In genomic region chr5:119389384-119389783, GRCm38 (mm10) we compare ENCODE assay signal across 14 mouse cellular contexts.
A peak's percentile ranks its signal among the peaks of the same experiment; 100 is the strongest.
DNase-seq lines count a peak whose midpoint lies in the region; ATAC-seq and TF ChIP-seq lines count a peak whose summit lies in the region.
"Had no signal": no experiment of that assay in that cellular context is flagged by ENCODE, and none has a peak within 500 bp of the region (broad histone marks: within the 10 kb centered on the region; RNA-seq: fewer than 3 reads in every experiment).

No protein-coding gene starts in this region.

- no peak overlapping the region for H3K9ac ChIP-seq in forebrain, postnatal 0 days
- H3K9ac ChIP-seq in forebrain, embryonic 11.5 days (ENCODE audit: low read length), result no peak overlapping the region
- no peak overlapping the region for H3K9ac ChIP-seq in lung, embryonic 16.5 days (ENCODE audit: low read length)
- H3K9ac ChIP-seq in stomach, postnatal 0 days (ENCODE audit: low read length), result no peak overlapping the region
- no peak overlapping the region for H3K9ac ChIP-seq in liver, embryonic 11.5 days (ENCODE audit: low read depth, low read length)
- H3K9ac ChIP-seq: neural tube, embryonic 13.5 days had no signal

- no peak for TF ChIP-seq CTCF in forebrain, postnatal 0 days (IDR thresholded peaks at IDR 0.05; ENCODE audit: low read depth)
- TF ChIP-seq CTCF in stomach, postnatal 0 days (IDR thresholded peaks at IDR 0.05; ENCODE audit: low read depth), result no peak

- no peaks in the 10 kb centered on the region for H3K4me1 ChIP-seq in forebrain, postnatal 0 days (ENCODE audit: insufficient read depth)
- no peaks in the 10 kb centered on the region for H3K4me1 ChIP-seq in forebrain, embryonic 11.5 days (replicated peaks; ENCODE audit: control insufficient read depth, insufficient read depth, low read length)
- peaks cover 21% of the 10 kb centered on the region; the same call in 1 of the 2 replicates for H3K4me1 ChIP-seq in lung, embryonic 16.5 days (replicated peaks; ENCODE audit: control insufficient read depth, insufficient read depth, low read length)
- H3K4me1 ChIP-seq in stomach, postnatal 0 days (replicated peaks; ENCODE audit: control insufficient read depth, insufficient read depth), result no peaks in the 10 kb centered on the region
- H3K4me1 ChIP-seq in liver, embryonic 11.5 days (replicated peaks; ENCODE audit: control insufficient read depth, insufficient read depth, low read length), result no peaks in the 10 kb centered on the region
- H3K4me1 ChIP-seq: heart, embryonic 10.5 days; megakaryocyte, embryonic 14.5 days; neural tube, embryonic 13.5 days had no signal

- no peaks in the 10 kb centered on the region for H3K9me3 ChIP-seq in forebrain, postnatal 0 days (ENCODE audit: low read length)
- H3K9me3 ChIP-seq in forebrain, embryonic 11.5 days (ENCODE audit: control insufficient read depth, low read length), result no peaks in the 10 kb centered on the region
- H3K9me3 ChIP-seq in lung, embryonic 16.5 days (ENCODE audit: control insufficient read depth, low read length), result no peaks in the 10 kb centered on the region
- H3K9me3 ChIP-seq in stomach, postnatal 0 days (ENCODE audit: control insufficient read depth, low read length), result no peaks in the 10 kb centered on the region
- no peaks in the 10 kb centered on the region for H3K9me3 ChIP-seq in liver, embryonic 11.5 days (ENCODE audit: control insufficient read depth, low read length)
- H3K9me3 ChIP-seq: heart, embryonic 10.5 days; neural tube, embryonic 13.5 days had no signal

- no peak for ATAC-seq in forebrain, postnatal 0 days
- ATAC-seq in forebrain, embryonic 11.5 days (replicated peaks; ENCODE audit: low FRiP score), result no peak
- 0 out of 2 replicates have a peak, but pooled peaks have one; percentile 9 for ATAC-seq in lung, embryonic 16.5 days (ENCODE audit: low read depth)
- no peak for ATAC-seq in stomach, postnatal 0 days (ENCODE audit: low FRiP score, low TSS enrichment)
- no peak for ATAC-seq in liver, embryonic 11.5 days (replicated peaks; ENCODE audit: low FRiP score)
- ATAC-seq: hindbrain, embryonic 16.5 days had no signal

- peak; percentile 37 for DNase-seq in adrenal gland, adult 2 months
- no peak for DNase-seq in adrenal gland, postnatal 4 days (ENCODE audit: low spot score in 2 of 2)
- DNase-seq in forebrain, postnatal 0 days, result peak; percentile 4
- no peak for DNase-seq in forebrain, embryonic 11.5 days (ENCODE audit: low spot score)
- DNase-seq in lung, postnatal 36 days, result no peak
- DNase-seq in stomach, postnatal 0 days (ENCODE audit: low spot score), result no peak
- DNase-seq in liver, embryonic 11.5 days (ENCODE audit: low spot score), result no peak
- DNase-seq: adrenal gland, postnatal 25 days had no signal

- no peak overlapping the region for H3K4me2 ChIP-seq in forebrain, postnatal 0 days (ENCODE audit: low read depth)
- H3K4me2 ChIP-seq in forebrain, embryonic 11.5 days (ENCODE audit: low read depth, low read length, severe bottlenecking), result no peak overlapping the region
- H3K4me2 ChIP-seq in lung, embryonic 16.5 days (ENCODE audit: low read depth, low read length), result no peak overlapping the region
- H3K4me2 ChIP-seq in stomach, postnatal 0 days (replicated peaks; ENCODE audit: low read depth), result no peak overlapping the region
- H3K4me2 ChIP-seq in liver, embryonic 11.5 days, result no peak overlapping the region
- H3K4me2 ChIP-seq: neural tube, embryonic 13.5 days had no signal

- no peak overlapping the region for H3K4me3 ChIP-seq in forebrain, postnatal 0 days (ENCODE audit: low read depth, low read length)
- no peak overlapping the region for H3K4me3 ChIP-seq in forebrain, embryonic 11.5 days (ENCODE audit: low read depth, low read length)
- no peak overlapping the region for H3K4me3 ChIP-seq in lung, embryonic 16.5 days (ENCODE audit: low read length)
- no peak overlapping the region for H3K4me3 ChIP-seq in stomach, postnatal 0 days (ENCODE audit: low read depth, low read length)
- no peak overlapping the region for H3K4me3 ChIP-seq in liver, embryonic 11.5 days (ENCODE audit: low read depth, low read length)
- H3K4me3 ChIP-seq: erythroblast, embryonic 14.5 days; heart, embryonic 10.5 days; megakaryocyte, embryonic 14.5 days; neural tube, embryonic 13.5 days had no signal

- H3K36me3 ChIP-seq in forebrain, postnatal 0 days (ENCODE audit: insufficient read depth), result no peaks in the 10 kb centered on the region
- no peaks in the 10 kb centered on the region for H3K36me3 ChIP-seq in forebrain, embryonic 11.5 days (ENCODE audit: control insufficient read depth, insufficient read depth, low read length)
- H3K36me3 ChIP-seq in lung, embryonic 16.5 days (ENCODE audit: control insufficient read depth, insufficient read depth, low read length), result no peaks in the 10 kb centered on the region
- H3K36me3 ChIP-seq in stomach, postnatal 0 days (ENCODE audit: control insufficient read depth, insufficient read depth, low read length), result no peaks in the 10 kb centered on the region
- H3K36me3 ChIP-seq in liver, embryonic 11.5 days (ENCODE audit: control insufficient read depth, insufficient read depth, low read length), result no peaks in the 10 kb centered on the region
- H3K36me3 ChIP-seq: heart, embryonic 10.5 days; neural tube, embryonic 13.5 days had no signal

- 52% methylated on average over 9 of the region's 9 CpGs for WGBS in forebrain, postnatal 0 days
- 87% methylated on average over 9 of the region's 9 CpGs for WGBS in forebrain, embryonic 11.5 days
- 49% methylated on average over 9 of the region's 9 CpGs for WGBS in lung, embryonic 16.5 days
- 60% methylated on average over 9 of the region's 9 CpGs for WGBS in stomach, postnatal 0 days
- 86% methylated on average over 9 of the region's 9 CpGs for WGBS in liver, embryonic 11.5 days

- no peaks in the 10 kb centered on the region for H3K27me3 ChIP-seq in forebrain, postnatal 0 days (ENCODE audit: insufficient read depth, low read length)
- no peaks in the 10 kb centered on the region for H3K27me3 ChIP-seq in forebrain, embryonic 11.5 days (ENCODE audit: control insufficient read depth, insufficient read depth, low read length)
- H3K27me3 ChIP-seq in lung, embryonic 16.5 days (ENCODE audit: control insufficient read depth, insufficient read depth, low read depth, low read length), result no peaks in the 10 kb centered on the region
- H3K27me3 ChIP-seq in stomach, postnatal 0 days (ENCODE audit: control insufficient read depth, insufficient read depth, low read length), result no peaks in the 10 kb centered on the region
- H3K27me3 ChIP-seq in liver, embryonic 11.5 days (replicated peaks; ENCODE audit: control insufficient read depth, insufficient read depth, low read length), result no peaks in the 10 kb centered on the region
- H3K27me3 ChIP-seq: neural tube, embryonic 13.5 days had no signal

- no peak for TF ChIP-seq EP300 in stomach, postnatal 0 days (optimal IDR thresholded peaks at IDR 0.05)

- no peak overlapping the region for H3K27ac ChIP-seq in forebrain, postnatal 0 days (ENCODE audit: low read depth, low read length)
- no peak overlapping the region for H3K27ac ChIP-seq in forebrain, embryonic 11.5 days (ENCODE audit: low read depth, low read length)
- H3K27ac ChIP-seq in lung, embryonic 16.5 days (ENCODE audit: low read length), result peak overlapping the region; percentile 66; the same call in 1 of the 2 replicates
- H3K27ac ChIP-seq in stomach, postnatal 0 days (replicated peaks), result 0 out of 2 replicates have a peak overlapping the region, but pooled peaks have one; percentile 30
- H3K27ac ChIP-seq in liver, embryonic 11.5 days (ENCODE audit: low read depth, low read length), result no peak overlapping the region
- H3K27ac ChIP-seq: heart, embryonic 10.5 days; neural tube, embryonic 13.5 days had no signal

Comparison
In these comparisons a context has a peak if more than half of its experiments do, and no peak if none do; other contexts are left out.
1. DNase-seq: peak in adrenal gland, adult 2 months (single experiment) and forebrain, postnatal 0 days (single experiment); none in adrenal gland, postnatal 4 days (0 of 2), forebrain, embryonic 11.5 days (single experiment), lung, postnatal 36 days (single experiment), stomach, postnatal 0 days (single experiment) and liver, embryonic 11.5 days (single experiment).
2. H3K27ac ChIP-seq: peak in lung, embryonic 16.5 days (single experiment) and stomach, postnatal 0 days (single experiment); none in forebrain, postnatal 0 days (single experiment), forebrain, embryonic 11.5 days (single experiment) and liver, embryonic 11.5 days (single experiment).